Comparison of ENCODE assay signal across 9 mouse cellular contexts in genomic region chr9:16221885-16222284, GRCm38 (mm10).
DNase-seq lines count a peak whose midpoint lies in the region; ATAC-seq and TF ChIP-seq lines count a peak whose summit lies in the region.
"Had no signal": no experiment of that assay in that cellular context is flagged by ENCODE, and none has a peak within 500 bp of the region (broad histone marks: within the 10 kb centered on the region; RNA-seq: fewer than 3 reads in every experiment).

No protein-coding gene starts in this region.

- TF ChIP-seq POLR2A in brain, embryonic 14.5 days (IDR thresholded peaks at IDR 0.05; ENCODE audit: borderline replicate concordance, extremely low read depth, insufficient read depth, insufficient read length, poor library complexity, severe bottlenecking), result no peak

- no peak overlapping the region for H3K4me2 ChIP-seq in hindbrain, embryonic 15.5 days
- H3K4me2 ChIP-seq: lung, embryonic 14.5 days had no signal

- H3K9ac ChIP-seq in hindbrain, embryonic 15.5 days, result no peak overlapping the region
- H3K9ac ChIP-seq: lung, embryonic 14.5 days had no signal

- 29% methylated on average over 5 of the region's 5 CpGs for WGBS in hindbrain, embryonic 15.5 days
- 43% methylated on average over 5 of the region's 5 CpGs for WGBS in hindbrain, embryonic 10.5 days

- DNase-seq in hindbrain, embryonic 10.5 days (ENCODE audit: low spot score), result no peak
- DNase-seq in Muller cell, postnatal 12 days (ENCODE audit: inconsistent ontology term), result peak; percentile 80
- DNase-seq in brain, embryonic 14.5 days (ENCODE audit: low read depth), result peak; percentile 90
- peak; percentile 82 to 84 for DNase-seq in heart, postnatal 10 days
- DNase-seq in ovary, postnatal 36 days (ENCODE audit: low spot score), result peak; percentile 62
- DNase-seq in spleen, postnatal 36 days (ENCODE audit: low spot score in 2 of 2), result no peak
- DNase-seq: lung, embryonic 14.5 days had no signal

- intact Hi-C loops in heart, postnatal 10 days (cut with DNase I), result no loop called here

- no peak for TF ChIP-seq CTCF in brain, embryonic 14.5 days (IDR thresholded peaks at IDR 0.05; ENCODE audit: borderline replicate concordance, extremely low read depth, insufficient read depth, insufficient read length)

- H3K4me3 ChIP-seq in hindbrain, embryonic 15.5 days, result no peak overlapping the region
- no peak overlapping the region for H3K4me3 ChIP-seq in hindbrain, embryonic 10.5 days

- no peaks in the 10 kb centered on the region for H3K9me3 ChIP-seq in hindbrain, embryonic 15.5 days
- no peaks in the 10 kb centered on the region for H3K9me3 ChIP-seq in hindbrain, embryonic 10.5 days

- peaks cover 18% of the 10 kb centered on the region for H3K4me1 ChIP-seq in hindbrain, embryonic 15.5 days (replicated peaks)
- peaks cover 21% of the 10 kb centered on the region for H3K4me1 ChIP-seq in hindbrain, embryonic 10.5 days (replicated peaks)

- no peak overlapping the region; the same call in 1 of the 2 replicates for H3K27ac ChIP-seq in hindbrain, embryonic 15.5 days (replicated peaks)
- H3K27ac ChIP-seq in hindbrain, embryonic 10.5 days, result no peak overlapping the region; the same call in 1 of the 2 replicates

- H3K27me3 ChIP-seq in hindbrain, embryonic 15.5 days, result no peaks in the 10 kb centered on the region
- no peaks in the 10 kb centered on the region for H3K27me3 ChIP-seq in hindbrain, embryonic 10.5 days (ENCODE audit: insufficient read depth, poor library complexity, severe bottlenecking)

- no peaks in the 10 kb centered on the region for H3K36me3 ChIP-seq in hindbrain, embryonic 15.5 days
- no peaks in the 10 kb centered on the region for H3K36me3 ChIP-seq in hindbrain, embryonic 10.5 days

- ATAC-seq in hindbrain, embryonic 15.5 days (ENCODE audit: low FRiP score, low read depth), result peak; percentile 67; the same call in 1 of the 2 replicates
- no peak for ATAC-seq in erythroblast, adult 5-6 weeks (replicated peaks; ENCODE audit: low FRiP score, poor library complexity, severe bottlenecking)

Comparison
In these comparisons a context has a peak if more than half of its experiments do, and no peak if none do; other contexts are left out.
1. DNase-seq: peak in Muller cell, postnatal 12 days (single experiment), brain, embryonic 14.5 days (single experiment), heart, postnatal 10 days (2 of 2) and ovary, postnatal 36 days (single experiment); none in hindbrain, embryonic 10.5 days (single experiment) and spleen, postnatal 36 days (0 of 2).